Mouse (Mus musculus): ENCODE results near the gene Kcnd3. TPM values are rescaled to one million over a fixed set of nuclear protein-coding genes. Genes with fewer than 3 reads are reported as not detected.

Gene Kcnd3
- total RNA-seq (2021): 10 to 100 TPM; 49.4 to 55.7 TPM

DNA sequence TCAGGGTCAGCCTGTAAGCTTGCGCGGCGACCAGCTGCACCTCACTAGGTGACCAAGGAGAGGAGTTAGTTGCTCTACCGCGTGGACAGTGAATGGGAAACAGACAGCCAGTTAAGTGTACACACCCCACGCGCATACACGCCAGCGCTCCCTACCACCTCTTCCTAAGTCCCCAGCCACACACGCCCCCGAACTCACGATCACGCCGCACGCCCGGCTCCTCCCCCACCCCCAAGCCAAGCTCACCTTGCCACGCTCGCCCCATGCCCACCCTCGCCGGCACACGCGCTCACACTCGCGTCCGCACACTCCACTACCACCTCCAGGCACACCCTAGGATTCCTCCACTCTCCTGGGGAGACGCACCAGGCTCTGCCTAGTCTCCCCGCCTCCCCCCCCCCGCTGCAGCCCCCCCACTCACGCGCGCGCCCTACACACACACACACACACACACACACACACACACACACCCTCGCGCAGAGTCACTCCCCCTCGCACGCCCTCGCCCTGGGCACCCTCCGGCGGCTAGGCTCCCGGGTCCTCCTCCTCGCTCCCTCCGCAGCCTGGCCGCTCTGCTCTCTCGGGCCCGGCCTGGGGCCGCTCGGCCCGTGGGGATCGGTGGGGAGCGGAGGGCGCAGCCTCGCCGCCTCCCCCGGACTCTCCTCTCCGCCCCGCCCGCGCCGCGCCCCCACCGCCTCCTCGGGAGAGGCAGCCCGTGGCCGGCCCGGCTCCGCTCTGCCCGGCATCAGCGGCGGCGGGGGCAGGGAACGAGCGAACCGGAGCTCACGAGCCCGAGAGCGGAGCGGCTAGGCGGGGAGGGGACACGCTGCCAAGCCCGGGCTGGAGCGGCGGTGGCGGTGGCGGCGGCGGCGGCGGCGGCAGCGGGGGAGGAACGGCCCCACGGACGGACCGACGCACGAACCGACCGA lies at the start of gene Kcnd3:
Gene Kcnd3, plus strand, starts transcription at position 704 of the 929 bp plus-strand sequence.
- DNase-seq (ENCODE audit: low spot score in 2 of 2): peak; percentile 51 to 53
- intact Hi-C loops (cut with DNase I): loop anchor here (2.0 to 5.0 kb wide), 5 partner anchors 65 to 300 kb away; no protein-coding TSS in a partner anchor

DNA sequence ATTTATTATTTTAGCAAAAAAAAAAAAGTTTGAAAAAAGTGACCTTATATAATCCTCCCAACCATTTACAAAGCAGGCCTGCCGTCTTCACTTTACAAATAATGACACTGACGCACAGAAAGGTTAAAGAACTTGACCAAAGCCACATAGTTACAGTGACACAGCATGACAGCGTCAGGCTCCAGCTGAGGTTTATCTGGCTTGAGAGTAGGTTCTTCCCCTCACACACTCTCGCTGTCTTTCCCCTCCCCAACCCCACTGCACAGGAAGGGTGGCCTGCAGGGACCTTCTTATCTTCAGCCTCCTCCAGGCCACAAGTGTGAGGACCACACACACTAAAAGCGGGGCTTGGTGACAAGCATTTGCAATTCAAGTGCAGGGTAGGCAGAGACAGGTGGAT lies 49.5 kb upstream of the Kcnd3 start:
- intact Hi-C loops (cut with DNase I): no loop called here
- DNase-seq (ENCODE audit: low spot score in 2 of 2): no peak

DNA sequence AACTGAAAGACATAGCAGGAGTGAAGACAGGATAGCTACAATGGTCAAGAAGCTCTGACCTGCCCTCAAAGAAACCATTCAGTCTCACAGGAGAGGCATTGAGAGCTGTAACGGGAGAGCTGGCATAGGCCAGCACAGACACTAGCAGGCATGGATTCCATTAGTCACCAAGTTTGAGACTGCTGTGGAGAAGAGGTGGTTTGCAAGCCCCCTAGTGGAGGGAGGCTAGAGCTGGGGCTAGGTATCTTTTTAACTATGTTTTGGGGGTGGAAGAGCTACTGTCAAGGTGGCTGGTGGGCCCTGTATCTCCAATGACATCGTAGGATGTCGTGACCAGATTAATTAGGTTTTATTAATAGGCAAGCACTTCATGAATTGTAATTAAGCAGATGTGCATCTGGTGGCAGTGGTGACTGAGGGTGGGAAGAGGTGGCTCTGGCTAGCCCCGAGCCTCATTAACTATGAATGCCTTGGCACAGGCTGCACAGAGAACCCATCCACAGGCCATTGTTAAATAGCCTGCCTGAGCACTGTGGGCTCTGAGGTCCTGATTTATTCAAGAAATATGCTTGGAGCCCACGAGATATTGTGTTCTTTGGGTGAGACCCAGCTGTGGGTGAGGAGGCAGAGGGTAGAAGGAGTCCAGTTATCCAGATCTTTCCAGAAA lies 48.6 kb upstream of the Kcnd3 start:
- intact Hi-C loops (cut with DNase I): no loop called here
- no peak for DNase-seq (ENCODE audit: low spot score in 2 of 2)

DNA sequence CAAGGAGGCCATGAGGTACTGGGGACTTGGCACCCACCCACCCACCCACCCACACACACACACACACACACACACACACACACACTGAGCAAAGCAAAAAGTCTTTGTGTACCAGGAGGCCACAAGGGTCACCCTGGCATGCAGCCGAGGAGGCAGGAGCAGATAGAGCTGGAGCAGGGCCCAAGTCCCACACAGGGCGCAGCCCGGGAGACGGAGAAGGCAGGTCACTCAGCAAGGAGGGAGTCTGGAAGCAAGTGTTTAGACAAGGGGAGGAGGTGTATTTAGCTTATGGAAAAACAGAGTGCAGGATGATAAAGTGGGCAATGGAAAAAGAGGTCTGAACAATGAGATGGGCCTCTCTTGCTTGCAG lies 48.1 kb upstream of the Kcnd3 start:
- DNase-seq (ENCODE audit: low spot score in 2 of 2): no peak

DNA sequence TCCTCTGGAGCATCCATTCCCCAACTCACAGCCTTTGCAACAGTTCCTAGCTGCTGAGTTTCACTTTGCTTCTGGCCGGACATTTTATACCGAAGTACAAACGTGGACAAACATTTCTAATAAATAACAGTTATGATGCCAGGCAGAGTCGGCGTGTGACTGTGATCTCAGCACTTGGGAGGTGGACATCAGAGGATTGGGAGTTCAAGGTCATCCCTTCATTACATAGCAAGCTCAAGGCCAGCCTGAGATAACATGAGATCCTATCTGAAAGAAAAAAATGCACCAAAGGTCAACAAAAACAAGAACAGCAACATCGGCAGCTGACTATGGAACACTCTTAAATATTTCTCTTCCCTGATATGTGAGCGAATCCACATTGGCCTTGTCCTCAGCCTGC lies 46.6 kb upstream of the Kcnd3 start:
- intact Hi-C loops (cut with DNase I): no loop called here
- no peak for DNase-seq (ENCODE audit: low spot score in 2 of 2)

More for the DNA sequence above, 48.1 kb upstream of the Kcnd3 start:
- intact Hi-C loops (cut with DNase I): no loop called here

DNA sequence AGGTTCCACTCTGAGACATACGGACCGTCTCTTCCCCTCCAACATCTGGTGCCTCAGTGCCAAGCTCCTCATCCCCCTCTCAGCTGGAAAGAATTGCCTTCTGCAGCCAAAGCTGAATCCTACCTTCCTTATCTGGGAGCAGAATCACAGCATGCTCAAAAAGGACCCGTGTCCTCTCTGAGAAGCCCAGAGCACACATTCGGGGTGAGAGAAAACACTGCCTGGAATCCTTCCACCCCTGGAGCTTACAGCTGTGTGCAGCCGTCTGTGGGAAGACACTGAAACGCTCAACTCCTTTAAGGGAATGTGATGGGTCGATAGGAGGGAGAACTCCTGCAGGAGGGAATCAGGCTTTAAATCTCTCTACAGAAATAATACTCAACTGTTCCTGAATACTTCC lies 46.1 kb upstream of the Kcnd3 start:
- intact Hi-C loops (cut with DNase I): no loop called here
- DNase-seq (ENCODE audit: low spot score in 2 of 2): no peak

DNA sequence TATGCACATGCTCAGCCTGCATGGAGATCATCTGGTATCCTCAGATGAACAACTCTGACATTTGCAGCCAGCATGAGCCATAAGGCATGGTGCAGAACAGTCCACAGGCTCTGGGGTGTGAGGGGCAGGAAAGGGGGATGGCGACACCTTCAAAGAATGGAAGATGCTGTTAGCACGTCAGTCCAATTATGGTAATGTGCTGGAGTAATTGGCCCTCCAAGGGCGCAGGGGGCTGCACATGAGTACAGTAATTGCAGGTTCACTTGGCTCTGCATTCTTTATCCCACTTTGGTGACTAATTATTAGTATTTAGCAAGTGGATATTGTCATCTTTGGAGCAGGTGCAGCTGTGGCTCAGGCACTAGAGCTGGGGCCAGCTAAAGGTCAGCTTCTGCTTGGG lies 43.9 kb upstream of the Kcnd3 start:
- intact Hi-C loops (cut with DNase I): no loop called here
- no peak for DNase-seq (ENCODE audit: low spot score in 2 of 2)

DNA sequence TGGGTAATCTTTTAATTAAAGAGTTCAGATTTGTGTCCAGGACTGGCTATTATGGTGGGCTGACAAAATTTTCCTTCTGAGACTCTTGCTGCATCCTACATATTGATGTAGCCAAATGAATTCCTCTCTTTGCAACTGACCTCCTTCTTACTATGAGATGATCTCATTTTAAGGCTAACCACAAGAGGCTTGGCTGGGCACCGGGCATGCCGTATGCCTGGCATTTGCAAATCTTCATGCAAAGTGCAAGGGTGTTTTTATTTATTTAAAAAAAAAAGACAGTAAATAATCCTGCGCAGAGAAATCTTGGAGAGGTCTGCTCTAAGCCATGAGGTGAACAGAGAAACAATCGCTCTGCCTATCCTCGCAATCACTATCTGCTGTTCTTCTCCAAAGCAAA lies 41.3 kb upstream of the Kcnd3 start:
- intact Hi-C loops (cut with DNase I): no loop called here
- DNase-seq (ENCODE audit: low spot score in 2 of 2): no peak

GRCm38 (mm10) chr3:105411776-105412175 lies 40.4 kb upstream of the Kcnd3 start:
- intact Hi-C loops (cut with DNase I): no loop called here
- DNase-seq (ENCODE audit: low spot score in 2 of 2): no peak

DNA sequence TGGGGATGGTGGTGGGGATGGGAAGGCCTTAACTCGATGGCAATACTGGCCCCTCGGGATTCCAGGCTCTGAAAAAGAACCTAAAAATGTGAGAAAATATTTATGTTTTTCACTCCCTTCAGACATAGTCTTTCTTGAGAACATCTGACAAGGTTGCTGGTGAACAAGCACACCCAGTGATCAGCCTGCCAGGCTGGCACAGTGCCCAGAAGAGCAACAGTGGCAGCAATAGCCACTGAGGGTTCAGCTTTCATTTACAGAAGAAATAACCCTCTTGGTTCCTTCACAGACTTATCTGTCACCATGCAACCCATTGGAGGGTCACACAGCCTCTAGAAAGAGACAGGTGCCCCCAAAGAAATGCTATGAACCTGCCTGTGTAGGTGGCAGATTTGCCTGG lies 39.9 kb upstream of the Kcnd3 start:
- no peak for DNase-seq (ENCODE audit: low spot score in 2 of 2)
- intact Hi-C loops (cut with DNase I): no loop called here

- intact Hi-C loops (cut with DNase I): no loop called here
- DNase-seq (ENCODE audit: low spot score in 2 of 2): no peak
These were observed 39.4 kb upstream of the Kcnd3 start for GRCm38 (mm10) chr3:105412681-105413080.

GRCm38 (mm10) chr3:105418441-105418840 lies 33.7 kb upstream of the Kcnd3 start:
- no peak for DNase-seq (ENCODE audit: low spot score in 2 of 2)

DNA sequence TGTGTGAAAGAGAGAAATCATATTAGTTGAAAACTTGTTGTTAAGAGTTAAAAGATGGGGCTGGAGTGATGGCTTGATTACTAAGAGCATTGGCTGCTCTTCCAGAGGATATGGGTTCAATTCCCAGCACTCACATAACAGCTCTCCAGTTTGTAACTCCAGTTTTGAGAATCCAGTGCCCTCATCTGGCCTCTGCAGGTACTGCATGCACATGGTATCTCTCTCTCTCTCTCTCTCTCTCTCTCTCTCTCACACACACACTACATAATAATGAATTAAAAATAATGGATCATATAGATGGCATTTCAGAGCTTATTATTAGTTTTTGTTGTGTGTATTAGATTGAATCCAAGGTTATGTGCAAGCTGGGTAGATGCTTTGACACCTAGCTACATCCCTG lies 29.7 kb upstream of the Kcnd3 start:
- DNase-seq (ENCODE audit: low spot score in 2 of 2): no peak
- intact Hi-C loops (cut with DNase I): no loop called here

More at GRCm38 (mm10) chr3:105418441-105418840, 33.7 kb upstream of the Kcnd3 start:
- intact Hi-C loops (cut with DNase I): no loop called here

DNA sequence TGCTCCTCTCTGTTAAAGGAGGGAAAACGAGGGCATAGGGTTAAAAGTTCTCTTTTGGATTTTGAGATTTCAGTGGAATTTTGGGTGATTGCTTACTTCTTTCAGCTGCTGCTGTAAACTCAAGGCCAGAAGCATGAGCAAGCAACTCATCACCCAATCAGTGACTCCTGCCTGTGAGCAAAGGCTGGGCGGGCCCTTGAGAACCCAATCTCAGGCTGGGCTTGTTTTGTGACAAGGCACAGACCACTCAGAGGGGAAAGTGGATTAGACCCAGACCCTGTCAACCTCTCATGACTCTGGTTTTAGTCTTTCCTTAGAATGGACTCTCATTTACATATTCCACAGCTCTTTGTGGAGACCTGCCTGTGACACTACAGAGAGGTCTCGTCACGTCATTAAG lies 28.7 kb upstream of the Kcnd3 start:
- no peak for DNase-seq (ENCODE audit: low spot score in 2 of 2)
- intact Hi-C loops (cut with DNase I): no loop called here

GRCm38 (mm10) chr3:105428586-105428985 lies 23.5 kb upstream of the Kcnd3 start:
- intact Hi-C loops (cut with DNase I): no loop called here
- DNase-seq (ENCODE audit: low spot score in 2 of 2): no peak

- intact Hi-C loops (cut with DNase I): no loop called here
- DNase-seq (ENCODE audit: low spot score in 2 of 2): peak; percentile 58 to 63
These were observed 15.7 kb upstream of the Kcnd3 start for GRCm38 (mm10) chr3:105436383-105436782.

GRCm38 (mm10) chr3:105436971-105437370 lies 15.2 kb upstream of the Kcnd3 start:
- no peak for DNase-seq (ENCODE audit: low spot score in 2 of 2)
- intact Hi-C loops (cut with DNase I): no loop called here

DNA sequence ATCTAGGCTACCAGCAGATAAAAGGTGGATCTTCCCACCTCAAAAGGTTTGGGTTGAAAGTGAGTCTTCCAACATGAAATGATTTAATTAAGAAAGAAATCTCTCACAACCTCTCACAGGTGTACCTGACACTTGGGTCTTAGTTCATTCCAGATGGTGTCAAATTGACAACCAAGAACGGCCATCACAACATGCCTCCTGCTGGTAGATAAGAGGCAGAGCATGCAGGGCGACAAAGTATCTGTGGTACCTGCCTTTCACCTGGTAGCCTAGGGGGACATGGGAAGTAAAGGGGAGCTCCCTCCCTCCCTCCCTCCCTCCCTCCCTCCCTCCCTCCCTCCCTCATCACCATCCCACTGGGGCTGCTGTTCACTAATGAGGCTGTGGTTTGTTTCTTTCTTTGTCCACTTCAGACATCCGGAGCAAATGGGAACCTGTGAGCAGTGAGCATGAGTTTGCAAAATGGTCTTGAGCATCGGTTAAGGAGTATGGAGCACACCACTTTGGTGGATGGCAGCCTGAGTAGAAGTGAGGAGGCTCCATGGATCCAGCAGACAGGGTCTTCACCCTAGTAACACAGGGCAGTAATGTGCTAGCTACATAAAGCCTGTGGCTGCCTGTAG lies 11.1 kb upstream of the Kcnd3 start:
- intact Hi-C loops (cut with DNase I): no loop called here
- no peak for DNase-seq (ENCODE audit: low spot score in 2 of 2)

DNA sequence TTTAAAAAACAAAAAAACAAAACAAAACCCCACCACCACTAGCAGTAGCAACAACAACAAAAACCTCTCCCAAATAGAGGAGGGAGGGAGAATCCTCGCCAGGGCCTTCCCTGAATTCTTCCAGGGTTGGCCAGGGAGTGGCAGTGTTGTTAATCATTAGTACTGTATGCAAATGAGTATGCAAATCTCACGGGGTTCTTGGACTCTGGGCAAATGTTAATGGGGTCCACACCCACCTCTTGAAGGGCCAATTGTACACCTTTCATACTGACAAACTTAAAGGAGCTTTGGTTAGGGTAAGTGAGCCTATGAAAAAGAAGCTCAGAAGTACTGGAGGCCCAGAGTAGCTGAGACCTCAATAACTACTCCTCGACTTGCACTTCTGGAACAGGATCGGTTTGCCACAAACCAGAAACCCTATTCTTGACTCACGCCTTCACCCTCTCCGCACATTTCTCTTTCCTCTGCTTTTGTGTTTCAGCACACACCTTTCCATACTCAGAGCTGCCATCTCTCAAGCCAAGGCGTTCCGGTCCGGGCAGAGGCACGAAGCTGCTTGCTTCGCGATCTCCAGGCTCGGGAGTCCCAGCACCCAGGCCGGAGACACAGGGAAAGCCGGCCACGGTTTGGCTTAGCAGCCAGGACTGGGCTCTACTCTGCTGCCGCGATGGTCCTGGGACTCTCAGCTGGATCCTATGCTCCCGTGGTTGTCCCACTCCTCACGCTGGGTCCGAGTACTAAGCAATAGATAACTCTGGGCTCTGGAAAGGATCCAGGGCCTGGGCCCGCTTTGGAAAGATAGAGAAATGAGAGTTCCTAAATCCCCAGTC lies 1.3 kb upstream of the Kcnd3 start:
- peak; percentile 47 to 66 for DNase-seq (ENCODE audit: low spot score in 2 of 2)
- intact Hi-C loops (cut with DNase I): loop anchor here (2.0 to 5.0 kb wide), 5 partner anchors 66 to 299 kb away; no protein-coding TSS in a partner anchor
